Mouse (Mus musculus) inflammation-experienced regulatory T-cells, adult 6 months (primary cell): Measurements from ENCODE around the gene Dnah3. TPM values are rescaled to one million over a fixed set of nuclear protein-coding genes. Genes with fewer than 3 reads are reported as not detected.

ENCODE experiments used
- ATAC-seq: one replicate; pipeline ENCODE4 v1.8.0; 2017
- polyA plus RNA-seq, 3 experiments: library from polyadenylated mRNA; unstranded; fragments of 100-300 nt; shearing (Covaris generic); gene quantifications; one replicate each; pipeline ENCODE4 v1.2.1; 2017

Dnah3 gene
- under 1 TPM in 1 of 3 experiments, not detected in 2; 0.24 TPM for polyA plus RNA-seq

DNA sequence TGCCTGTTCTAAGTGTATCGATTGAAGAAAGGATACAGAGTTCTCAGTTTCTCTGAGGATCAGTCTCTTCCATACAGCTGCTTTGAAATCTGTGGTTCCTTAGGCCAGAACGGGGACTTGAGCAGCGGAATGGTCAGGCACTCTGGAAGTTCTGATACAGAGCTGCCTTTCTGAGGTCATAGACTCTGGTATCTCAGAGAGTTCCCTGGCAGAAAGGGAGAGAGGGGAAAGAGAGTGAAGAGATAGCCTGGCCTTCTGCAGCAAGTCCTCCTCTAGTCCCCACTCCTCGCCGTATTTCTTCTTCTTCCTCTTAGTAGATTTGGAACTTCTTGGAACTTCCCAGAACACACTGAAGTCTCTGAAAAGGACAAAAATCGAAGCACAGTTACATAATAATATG is at the start of gene Dnah3:
Gene Dnah3 (minus strand): TSS at position 101 of the 400 bp plus-strand sequence.
- no peak for ATAC-seq

GRCm38 (mm10) chr7:120142743-120143142 is 47.7 kb upstream of the Dnah3 start:
- ATAC-seq: no peak

DNA sequence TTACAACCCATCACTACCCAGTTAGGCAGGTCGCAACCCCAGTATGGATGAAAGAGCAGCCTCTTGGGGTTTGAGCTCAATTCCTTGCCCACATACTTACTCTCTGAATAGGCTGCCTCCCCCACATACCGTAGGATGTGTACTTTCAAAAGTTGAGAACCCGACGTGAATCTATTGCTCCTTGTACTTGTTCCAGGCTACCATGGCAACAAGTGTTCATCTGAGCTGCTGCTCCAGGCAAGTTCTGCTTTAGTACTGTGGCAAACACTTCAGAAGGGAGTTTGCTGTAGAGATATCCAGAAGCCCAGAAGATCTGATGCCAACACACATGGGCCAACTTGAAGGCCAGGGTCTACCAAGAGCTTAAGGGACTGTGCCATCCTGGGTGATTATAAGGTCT is 33.9 kb upstream of the Dnah3 start:
- ATAC-seq: no peak

- no peak for ATAC-seq
Measured at GRCm38 (mm10) chr7:120127686-120128059, 32.6 kb upstream of the Dnah3 start.

GRCm38 (mm10) chr7:120126976-120127685 is 32.1 kb upstream of the Dnah3 start:
- ATAC-seq: no peak

- ATAC-seq: no peak
Measured at GRCm38 (mm10) chr7:120124844-120125243, 29.8 kb upstream of the Dnah3 start.

DNA sequence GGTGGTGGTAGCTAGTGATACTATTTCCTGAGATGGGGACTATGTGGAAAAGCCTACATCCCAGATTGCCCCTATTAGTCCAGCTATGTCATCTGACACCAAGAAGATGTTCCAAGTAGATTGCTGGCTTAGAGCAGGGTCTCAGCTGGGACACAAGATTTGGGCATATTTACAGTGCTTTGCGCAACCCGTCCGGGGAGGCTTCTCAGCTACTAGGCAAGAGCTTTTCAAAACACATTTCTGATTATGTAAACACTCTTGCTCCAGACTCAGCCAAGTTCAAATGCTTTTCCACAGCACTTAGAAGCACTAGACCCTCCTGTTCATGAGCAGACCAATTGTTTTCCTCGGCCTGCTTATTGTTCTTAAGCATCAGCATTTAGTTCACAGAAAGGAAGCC is 28.7 kb upstream of the Dnah3 start:
- ATAC-seq: no peak

DNA sequence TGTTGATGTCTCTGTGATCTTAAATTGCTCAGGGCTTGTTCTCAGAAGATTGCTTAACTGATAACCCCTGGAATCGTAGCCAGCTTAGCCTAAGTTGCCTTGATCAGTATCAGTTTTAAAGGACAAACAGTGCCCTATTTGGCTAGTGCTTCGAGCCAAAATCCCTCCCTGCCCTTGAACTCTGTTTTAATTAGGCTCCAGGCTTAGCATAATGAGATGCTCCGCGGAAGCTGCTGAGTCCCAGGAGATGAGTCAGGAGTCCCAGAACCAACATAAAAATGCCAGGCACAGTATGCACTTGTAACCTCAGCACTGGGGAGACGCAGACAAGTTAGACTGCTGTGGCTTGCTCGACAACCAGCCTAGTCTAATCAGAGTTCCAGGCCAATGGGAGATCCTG is 22.4 kb upstream of the Dnah3 start:
- no peak for ATAC-seq

GRCm38 (mm10) chr7:120116976-120117375 is 21.9 kb upstream of the Dnah3 start:
- no peak for ATAC-seq

DNA sequence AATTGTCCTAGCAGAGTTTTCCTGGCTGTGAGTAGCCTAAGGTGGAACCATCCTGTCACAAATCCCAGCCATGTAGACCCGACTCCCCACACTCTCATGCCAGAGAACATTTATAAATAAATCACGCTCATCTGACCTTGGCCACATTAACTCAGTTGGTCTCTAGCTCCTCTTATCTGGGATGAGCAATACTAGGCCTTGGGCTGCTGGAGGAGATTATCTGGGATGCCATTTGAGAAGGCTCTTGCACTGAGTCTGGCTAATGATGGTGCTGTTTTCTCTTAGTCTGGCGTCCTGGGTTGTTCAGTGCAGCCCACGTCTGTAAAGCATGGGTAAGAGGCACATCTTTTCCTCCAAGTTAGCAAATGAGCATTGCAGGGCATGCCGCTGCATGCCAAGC is 14.6 kb upstream of the Dnah3 start:
- no peak for ATAC-seq

DNA sequence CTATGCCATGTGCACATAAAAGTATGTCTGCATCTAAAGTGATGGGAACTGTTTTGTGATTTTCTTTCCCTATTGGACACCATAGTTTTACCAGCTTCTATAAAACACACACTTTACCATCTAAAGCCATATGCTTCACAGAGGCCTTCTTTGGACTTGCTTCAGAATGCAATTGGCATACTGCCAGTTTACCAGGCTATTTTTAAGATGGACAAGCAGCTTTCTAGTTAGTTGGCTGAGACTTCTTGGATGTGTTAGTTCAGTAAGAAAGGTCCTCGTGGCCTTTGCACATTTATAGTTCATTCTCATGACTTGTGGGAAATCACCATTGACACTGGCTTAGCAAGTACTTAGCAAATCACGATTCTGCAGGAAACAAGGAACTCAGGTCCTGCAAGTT is 11.3 kb upstream of the Dnah3 start:
- ATAC-seq: no peak

- no peak for ATAC-seq
Measured at GRCm38 (mm10) chr7:120104975-120105374, 9.9 kb upstream of the Dnah3 start.

GRCm38 (mm10) chr7:120103019-120103567 is 8.0 kb upstream of the Dnah3 start:
- no peak for ATAC-seq

DNA sequence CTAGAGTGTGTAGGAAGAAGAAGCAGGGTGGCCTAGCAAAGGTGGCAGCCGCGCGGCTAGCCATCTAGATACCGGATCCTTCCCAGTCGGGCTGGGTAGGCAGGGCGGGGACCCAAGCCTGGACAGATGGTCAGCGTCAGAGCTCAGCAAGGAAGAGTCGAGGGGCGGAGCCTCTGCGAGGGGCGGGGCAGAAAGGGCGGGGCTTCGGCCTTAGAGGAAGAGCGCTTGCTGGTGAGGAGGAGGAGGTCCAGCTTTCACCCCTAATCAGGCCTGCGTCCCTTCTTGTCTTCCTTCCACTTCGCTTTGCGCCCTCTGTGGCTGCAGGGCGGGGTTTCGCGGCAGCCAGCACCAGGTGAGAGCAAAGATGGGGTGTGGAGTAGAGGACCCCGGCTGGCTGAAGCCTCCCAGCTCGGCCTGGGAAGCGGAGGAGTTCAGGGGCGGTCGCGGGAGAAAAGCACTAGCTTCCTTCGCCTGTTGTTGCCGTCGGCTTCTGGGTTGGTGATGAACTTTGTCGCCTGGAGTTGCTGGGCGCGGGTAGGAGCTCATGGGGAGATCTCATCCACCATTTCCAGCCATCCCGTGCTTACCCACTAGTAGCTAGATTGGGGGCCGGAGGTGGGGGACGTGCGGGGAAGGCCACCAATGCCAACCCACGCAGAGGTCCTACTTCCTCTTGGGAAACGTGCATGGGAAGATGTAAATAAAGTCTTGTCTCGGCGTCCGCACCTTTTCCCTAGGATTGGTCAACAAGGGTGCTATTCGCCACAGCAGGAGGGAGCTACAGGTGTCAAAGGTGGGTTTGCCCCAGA is 7.3 kb upstream of the Dnah3 start, which contains the start of gene Tmem159:
Gene Tmem159 (plus strand): TSS at position 190 of the 809 bp plus-strand sequence.
- peak; percentile 32 for ATAC-seq

DNA sequence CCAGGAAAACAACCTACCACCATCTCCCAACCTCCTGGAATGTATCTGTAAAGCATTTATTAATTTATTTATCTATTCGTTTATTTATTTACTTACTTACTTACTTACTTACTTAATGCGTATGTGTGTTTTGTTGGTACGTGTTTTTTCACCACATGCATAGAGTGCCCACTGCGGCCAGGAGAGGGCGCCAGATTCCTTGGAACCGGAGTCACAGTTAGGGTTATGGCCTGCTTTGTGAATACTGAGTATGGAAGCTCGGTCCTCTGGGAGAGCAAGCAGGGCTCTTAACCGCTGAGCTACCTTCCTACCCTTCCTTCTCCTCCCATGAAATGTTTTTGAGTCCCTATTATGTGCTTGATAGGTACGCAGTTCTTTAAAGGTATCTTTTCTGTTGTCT is 3.3 kb upstream of the Dnah3 start:
- ATAC-seq: no peak

- ATAC-seq: no peak
Measured at GRCm38 (mm10) chr7:120097845-120098244, 2.8 kb upstream of the Dnah3 start.

DNA sequence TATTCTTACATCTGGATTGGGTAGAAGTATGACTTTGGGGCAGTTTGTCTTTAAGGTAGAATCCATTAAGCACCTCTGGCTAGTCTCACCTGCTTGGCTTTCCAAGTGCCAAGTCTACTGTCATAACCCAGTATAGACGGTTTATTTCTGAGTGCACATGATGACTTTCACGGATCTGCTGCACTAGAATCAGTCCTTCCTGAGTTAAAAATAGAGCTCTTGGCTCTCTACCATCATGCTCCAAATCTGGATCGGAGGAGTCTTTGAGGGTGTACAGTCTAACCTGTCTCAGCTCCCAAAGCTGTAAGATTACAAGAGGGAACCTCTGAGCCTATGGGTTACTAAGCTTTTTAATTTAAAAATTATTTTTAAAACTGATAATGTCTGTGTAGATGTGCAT is 864 bp downstream of the Dnah3 start:
- ATAC-seq: no peak

- no peak for ATAC-seq
Measured at GRCm38 (mm10) chr7:120093033-120093432, 2.0 kb downstream of the Dnah3 start.

DNA sequence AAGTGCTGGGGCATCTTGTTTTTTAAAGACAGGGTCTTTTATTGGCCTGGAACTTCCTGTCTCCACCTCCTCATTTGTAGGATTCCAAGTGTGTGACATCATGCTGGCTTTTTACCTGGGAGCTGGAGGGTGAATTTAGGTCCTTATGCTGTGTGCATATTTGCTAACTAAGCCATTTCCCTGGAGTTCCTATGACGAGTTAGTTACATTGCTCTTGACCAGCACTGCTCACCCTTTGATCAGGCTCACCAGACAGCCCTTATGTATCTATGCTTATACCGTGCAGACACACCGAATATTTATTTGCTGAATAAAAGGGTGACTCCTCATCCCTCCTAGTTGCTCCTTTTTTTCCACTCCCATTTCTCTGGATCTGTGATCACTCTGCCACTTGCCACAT is 14.9 kb downstream of the Dnah3 start:
- ATAC-seq: no peak

DNA sequence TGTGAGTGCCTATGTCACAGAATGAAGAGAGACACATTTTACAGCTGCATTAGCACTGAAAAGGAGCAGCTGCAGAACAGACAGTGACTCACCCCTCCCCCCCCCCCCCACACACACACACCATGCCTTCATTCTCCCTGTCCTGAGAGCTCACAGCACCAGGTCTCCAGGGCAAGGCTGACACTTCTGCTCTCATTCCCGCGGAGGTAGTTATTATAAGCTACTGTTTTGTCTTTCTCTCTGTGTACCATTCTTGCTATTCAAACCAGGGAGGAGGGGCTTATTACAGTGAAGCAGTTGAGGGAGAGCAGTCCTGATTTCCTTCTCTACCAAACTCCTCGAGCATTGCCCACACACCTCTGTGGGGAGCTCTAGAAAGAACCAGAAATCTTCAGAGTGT is 25.9 kb downstream of the Dnah3 start:
- ATAC-seq: no peak

DNA sequence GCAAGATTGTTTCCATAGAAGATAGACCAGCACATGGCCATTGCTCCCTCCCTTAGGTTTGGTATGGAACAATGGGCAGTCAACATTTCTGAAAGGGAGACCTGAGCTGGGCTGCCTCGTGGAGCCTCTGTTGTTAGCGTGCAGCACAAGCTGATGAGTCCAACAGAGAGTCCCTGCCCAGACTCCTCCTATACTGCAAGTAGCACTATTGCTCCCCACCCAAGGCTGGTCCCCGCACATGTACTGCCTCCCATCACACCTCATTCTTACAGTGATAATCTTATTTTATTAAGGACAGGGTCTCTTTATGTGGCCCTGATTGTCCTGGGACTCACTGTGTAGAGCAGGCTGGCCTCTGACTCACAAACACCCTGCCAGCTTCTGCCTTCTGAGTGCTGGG is 27.0 kb downstream of the Dnah3 start:
- no peak for ATAC-seq

GRCm38 (mm10) chr7:120064045-120064444 is 31.0 kb downstream of the Dnah3 start:
- ATAC-seq: no peak

GRCm38 (mm10) chr7:120055479-120055878 is 39.6 kb downstream of the Dnah3 start:
- no peak for ATAC-seq

- ATAC-seq: no peak
Measured at GRCm38 (mm10) chr7:120054016-120054415, 41.1 kb downstream of the Dnah3 start.
